Mouse (Mus musculus) E14TG2a.4 (cell line): ENCODE results near the gene Slc30a2.

Source experiments
- CTCF ChIP-seq: conservative IDR thresholded peaks from 2 replicates; pipeline ENCODE4 v1.5.1; 2014; ENCODE audit warnings: low read length
- NANOG ChIP-seq: IDR thresholded peaks from 2 replicates; pipeline ENCODE4 v1.6.1; 2014; ENCODE audit warnings: borderline replicate concordance, low read length, mixed read lengths

DNA sequence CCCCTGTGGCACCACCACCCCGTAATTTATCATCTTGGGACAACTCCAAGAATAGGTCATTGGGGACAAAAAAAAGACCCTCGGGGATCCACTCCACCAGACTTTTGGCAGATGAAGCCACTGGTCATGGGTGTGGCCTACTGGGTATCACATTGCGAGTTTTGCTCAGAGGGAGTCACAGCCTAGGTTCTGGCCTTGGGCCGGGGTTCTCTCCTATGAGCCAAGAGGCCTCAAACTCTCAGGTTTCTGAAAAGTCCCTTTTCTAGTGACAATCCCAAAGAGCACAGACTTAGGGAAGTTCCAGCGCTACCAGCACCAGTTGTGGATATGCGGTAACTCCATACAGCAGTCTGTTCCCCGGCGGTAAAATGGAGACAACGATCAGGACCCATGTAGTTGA, 32.3 kb upstream of the Slc30a2 start:
- TF ChIP-seq CTCF (no peak), NANOG (no peak)
